Mouse (Mus musculus) bone marrow macrophage, adult 2 months (primary cell): ENCODE measurements around the gene Ankrd34a.

Experiments used
- CTCF ChIP-seq: IDR thresholded peaks from 2 replicates; pipeline ENCODE4 v1.5.1; 2012; ENCODE audit warnings: low read depth, mild to moderate bottlenecking, low read length, moderate library complexity
- POLR2A ChIP-seq: IDR thresholded peaks from 2 replicates; pipeline ENCODE4 v1.6.1; 2012; ENCODE audit warnings: mild to moderate bottlenecking, low read depth, low read length, borderline replicate concordance

DNA sequence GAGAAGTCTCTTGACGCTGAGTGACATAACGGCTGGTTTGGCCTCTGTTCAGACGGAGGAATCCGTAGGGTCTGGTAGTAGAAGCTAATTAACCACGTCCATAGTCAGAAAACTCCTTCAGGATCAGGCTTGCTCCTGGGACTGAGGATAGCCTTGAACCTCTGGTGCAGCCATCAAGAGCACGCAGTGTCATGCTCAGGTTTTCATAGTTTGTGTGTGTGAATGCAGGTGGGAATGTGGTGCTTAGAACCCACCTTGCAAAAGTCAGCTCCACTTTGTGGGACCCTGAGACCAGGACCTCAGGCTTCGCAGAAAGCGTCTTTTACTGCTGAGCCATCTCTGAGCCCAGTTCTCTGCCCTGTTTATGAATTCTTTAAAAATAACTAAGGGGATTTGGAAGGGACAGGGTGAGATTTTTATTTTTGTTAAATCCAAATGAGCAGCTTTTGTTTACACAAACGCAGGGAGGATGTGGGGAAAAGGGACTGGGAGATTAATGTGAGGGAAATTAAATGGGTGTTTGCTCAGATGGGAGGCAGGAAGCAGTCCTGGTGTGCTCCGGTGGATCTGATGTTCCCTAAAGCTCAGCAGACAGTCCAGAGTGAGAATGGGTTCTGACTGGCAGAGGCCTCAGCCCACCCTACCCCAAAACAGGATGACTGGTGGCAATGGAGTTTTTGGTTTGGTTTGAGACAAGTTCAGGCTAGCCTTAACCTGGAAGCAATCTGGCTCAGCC is 34.3 kb upstream of the Ankrd34a start:
- TF ChIP-seq POLR2A = no peak
- TF ChIP-seq CTCF = no peak
